Mouse (Mus musculus) liver, postnatal 0 days (tissue): ENCODE results near the gene Cfap45.

ENCODE experiments used
- CTCF ChIP-seq: sonication (generic); IDR thresholded peaks from 2 replicates; pipeline ENCODE4 v1.5.1; 2016; ENCODE audit warnings: antibody characterized with exemption, low read depth
- EP300 ChIP-seq: IDR thresholded peaks from 2 replicates; pipeline ENCODE4 v1.6.1; 2016; ENCODE audit warnings: antibody characterized with exemption, low read depth, mild to moderate bottlenecking

- TF ChIP-seq CTCF, result no peak
- TF ChIP-seq EP300, result no peak
These were observed 32.0 kb downstream of the Cfap45 start for GRCm38 (mm10) chr1:172552623-172553022.
